Mouse (Mus musculus): ENCODE data around the gene Ubtd1. TPM values are rescaled to one million over a fixed set of nuclear protein-coding genes. Genes with fewer than 3 reads are reported as not detected.

Gene Ubtd1
- polyA plus RNA-seq, 1 experiment from 2014 or later, result 25.8 TPM

DNA sequence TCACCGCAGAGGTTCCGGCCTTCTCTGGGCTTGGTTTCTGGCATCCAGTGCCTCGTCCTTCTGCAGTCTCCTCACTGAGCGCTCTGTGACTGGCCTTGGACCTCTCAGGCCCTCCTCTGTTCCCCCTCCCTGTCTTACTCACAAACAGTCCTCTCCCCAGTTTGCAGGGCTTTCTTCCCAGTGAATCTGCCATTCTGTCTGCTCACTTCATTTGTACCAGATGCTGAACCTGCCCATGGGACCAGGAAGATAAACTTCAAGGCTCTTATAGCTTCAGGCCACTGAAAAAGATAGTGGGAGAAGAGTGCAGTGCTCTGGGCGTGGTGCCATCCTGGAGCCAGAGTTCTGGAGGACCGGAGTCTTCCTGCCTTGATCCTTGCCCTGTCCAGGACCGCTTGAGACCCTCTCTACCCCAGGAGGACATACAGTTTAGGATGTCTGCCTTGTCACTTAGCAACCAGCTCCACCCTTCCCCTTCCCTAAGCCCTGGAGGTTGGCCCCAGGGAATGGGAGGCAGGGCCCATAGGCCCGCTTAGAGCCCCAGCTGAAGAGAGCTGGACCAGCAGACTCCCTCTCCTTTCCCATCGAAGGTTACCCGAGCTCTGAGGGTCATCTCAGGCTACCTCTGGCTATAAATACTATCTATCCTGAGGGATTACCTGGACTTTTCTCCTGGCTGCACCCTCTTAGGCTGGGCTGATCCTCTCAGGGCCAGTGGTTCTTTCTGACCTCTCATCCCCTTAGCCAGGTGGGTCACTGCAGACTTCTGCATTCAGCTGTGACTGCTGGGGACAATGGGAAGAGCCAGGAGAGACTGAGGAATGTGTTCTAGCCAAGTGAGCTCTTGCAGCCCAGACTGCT lies 40.3 kb downstream of the Ubtd1 start:
- Histone ChIP-seq H3K36me3 (ENCODE audit: inconsistent target) (no peaks in the 10 kb centered on the region), H3K4me3 (ENCODE audit: inconsistent target) (no peak overlapping the region), H3K79me2 (ENCODE audit: inconsistent target) (peaks cover 94% of the 10 kb centered on the region), H3K27ac (no peak overlapping the region; the same call in 1 of the 2 replicates)
- WGBS (ENCODE audit: missing documents), result 93% methylated on average over 10 of the region's 10 CpGs

DNA sequence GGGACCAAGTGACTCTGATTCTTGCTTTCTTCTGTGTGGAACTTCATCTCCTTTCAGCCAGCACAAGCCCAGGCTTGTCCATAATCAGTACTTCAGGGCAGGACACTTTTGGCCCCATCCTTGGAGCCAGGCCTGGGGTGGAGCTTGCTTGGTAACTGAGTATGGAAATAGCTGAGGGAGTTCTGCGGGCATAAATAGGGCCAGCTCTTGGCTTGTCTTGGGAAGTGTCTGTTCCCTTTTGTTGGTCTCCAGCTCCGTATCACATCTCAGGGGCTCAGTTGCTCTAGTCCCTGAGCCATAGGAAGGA lies 40.9 kb downstream of the Ubtd1 start:
- no peak overlapping the region; the same call in 1 of the 2 replicates for H3K27ac ChIP-seq
- peaks cover 94% of the 10 kb centered on the region for H3K79me2 ChIP-seq (ENCODE audit: inconsistent target)
- 90% methylated on average over 2 of the region's 2 CpGs for WGBS (ENCODE audit: missing documents)
- H3K4me3 ChIP-seq (ENCODE audit: inconsistent target), result no peak overlapping the region
- no peaks in the 10 kb centered on the region for H3K36me3 ChIP-seq (ENCODE audit: inconsistent target)

DNA sequence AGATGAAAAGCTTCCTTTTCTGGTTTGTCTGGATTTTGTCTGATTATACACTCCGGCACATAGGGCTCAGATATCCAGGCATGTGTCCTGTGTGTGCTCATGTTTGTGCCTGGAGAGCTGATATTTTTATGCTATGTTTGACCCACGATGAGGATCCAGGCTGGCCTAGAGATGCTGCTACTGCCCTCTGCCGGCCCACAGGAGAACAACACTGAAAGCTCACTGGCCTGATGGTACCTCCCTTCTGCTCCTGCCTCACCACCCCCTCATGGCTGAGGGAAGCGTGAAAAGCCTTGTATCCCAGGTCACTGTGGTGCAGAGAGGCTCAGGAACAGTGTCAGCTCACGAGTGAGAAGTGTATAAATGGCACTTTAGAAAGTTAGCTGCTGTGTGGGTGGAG lies 44.6 kb downstream of the Ubtd1 start:
- WGBS (ENCODE audit: missing documents), result 5% methylated on average over 5 of the region's 5 CpGs
- H3K79me2 ChIP-seq (ENCODE audit: inconsistent target), result peaks cover 100% of the 10 kb centered on the region
- no peak overlapping the region for H3K4me3 ChIP-seq (ENCODE audit: inconsistent target)
- H3K36me3 ChIP-seq (ENCODE audit: inconsistent target), result no peaks in the 10 kb centered on the region
- no peak overlapping the region for H3K27ac ChIP-seq

DNA sequence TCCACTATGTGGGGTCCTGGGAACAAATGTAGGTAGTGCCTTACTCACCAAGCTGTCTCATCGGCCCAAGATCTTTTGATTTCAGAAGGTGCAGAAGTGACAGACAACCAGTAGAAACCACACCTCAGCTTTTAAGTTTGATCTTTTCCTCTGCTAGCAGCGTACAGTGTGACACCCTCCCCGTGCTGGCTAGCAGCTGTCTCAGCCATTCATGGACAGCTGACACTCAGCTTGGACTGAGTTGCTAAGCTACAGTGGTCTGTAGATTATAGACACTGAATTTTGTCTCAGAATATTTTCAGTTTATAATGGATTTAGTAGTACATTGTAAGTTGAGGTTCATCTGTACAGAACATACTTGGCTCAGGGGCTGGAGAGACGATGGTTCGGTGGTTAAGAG lies 49.5 kb downstream of the Ubtd1 start:
- H3K27ac ChIP-seq, result no peak overlapping the region
- 93% methylated on average over 5 of the region's 5 CpGs for WGBS (ENCODE audit: missing documents)
- H3K4me3 ChIP-seq (ENCODE audit: inconsistent target), result no peak overlapping the region
- peaks cover 30% of the 10 kb centered on the region; the same call in 1 of the 2 replicates for H3K36me3 ChIP-seq (ENCODE audit: inconsistent target)
- peaks cover 63% of the 10 kb centered on the region for H3K79me2 ChIP-seq (ENCODE audit: inconsistent target)

DNA sequence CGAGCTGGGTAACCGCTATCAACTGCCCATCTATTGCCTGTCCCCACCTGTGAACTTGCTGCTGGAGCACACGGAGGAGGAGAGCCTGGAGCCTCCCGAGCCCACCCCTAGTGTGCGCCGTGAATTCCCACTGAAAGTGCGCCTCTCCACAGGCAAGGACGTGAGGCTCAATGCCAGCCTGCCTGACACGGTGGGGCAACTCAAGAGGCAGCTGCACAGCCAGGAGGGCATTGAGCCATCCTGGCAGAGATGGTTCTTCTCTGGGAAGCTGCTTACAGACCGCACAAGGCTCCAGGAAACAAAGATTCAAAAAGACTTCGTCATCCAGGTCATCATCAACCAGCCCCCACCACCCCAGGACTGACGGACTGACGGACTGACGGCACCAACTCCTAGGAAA lies 52.0 kb downstream of the Ubtd1 start:
- WGBS (ENCODE audit: missing documents), result 89% methylated on average over 13 of the region's 14 CpGs
- Histone ChIP-seq H3K4me3 (ENCODE audit: inconsistent target) (no peak overlapping the region), H3K36me3 (ENCODE audit: inconsistent target) (peaks cover 30% of the 10 kb centered on the region; the same call in 1 of the 2 replicates), H3K79me2 (ENCODE audit: inconsistent target) (peaks cover 38% of the 10 kb centered on the region), H3K27ac (no peak overlapping the region)

DNA sequence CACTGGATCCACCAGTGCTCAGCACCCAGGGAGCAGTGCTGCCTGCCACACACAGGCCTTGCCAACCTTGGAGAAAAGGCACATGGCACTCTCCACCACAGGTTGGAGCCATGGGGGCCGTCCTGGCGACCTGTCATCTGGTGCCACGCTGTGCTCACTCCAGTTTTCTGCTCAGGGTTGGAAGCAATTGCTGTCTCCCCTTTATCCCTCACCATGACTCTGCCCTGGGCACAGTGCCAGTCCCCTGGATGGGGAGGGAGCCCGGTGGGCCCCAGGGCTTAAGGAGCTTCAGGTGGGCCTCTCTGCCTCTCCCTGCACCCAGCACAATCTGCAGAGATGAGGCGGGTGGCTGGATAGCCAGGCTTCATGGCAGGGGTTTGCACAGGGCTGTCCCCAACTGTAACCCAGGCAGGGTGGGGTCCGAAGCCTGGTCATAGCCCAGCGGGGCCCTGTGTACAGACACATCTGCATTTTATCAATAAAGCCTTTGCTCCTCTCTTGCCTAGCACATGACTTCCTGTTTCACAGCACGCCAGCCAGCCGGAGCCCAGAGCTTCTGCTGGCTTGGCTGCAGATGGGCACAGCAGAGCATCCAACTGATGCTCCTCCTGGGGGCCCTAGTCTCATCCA lies 52.7 kb downstream of the Ubtd1 start:
- H3K79me2 ChIP-seq (ENCODE audit: inconsistent target), result peaks cover 31% of the 10 kb centered on the region
- no peak overlapping the region for H3K4me3 ChIP-seq (ENCODE audit: inconsistent target)
- no peak overlapping the region for H3K27ac ChIP-seq
- H3K36me3 ChIP-seq (ENCODE audit: inconsistent target), result peaks cover 30% of the 10 kb centered on the region; the same call in 1 of the 2 replicates
- WGBS (ENCODE audit: missing documents), result 77% methylated on average over 8 of the region's 9 CpGs

DNA sequence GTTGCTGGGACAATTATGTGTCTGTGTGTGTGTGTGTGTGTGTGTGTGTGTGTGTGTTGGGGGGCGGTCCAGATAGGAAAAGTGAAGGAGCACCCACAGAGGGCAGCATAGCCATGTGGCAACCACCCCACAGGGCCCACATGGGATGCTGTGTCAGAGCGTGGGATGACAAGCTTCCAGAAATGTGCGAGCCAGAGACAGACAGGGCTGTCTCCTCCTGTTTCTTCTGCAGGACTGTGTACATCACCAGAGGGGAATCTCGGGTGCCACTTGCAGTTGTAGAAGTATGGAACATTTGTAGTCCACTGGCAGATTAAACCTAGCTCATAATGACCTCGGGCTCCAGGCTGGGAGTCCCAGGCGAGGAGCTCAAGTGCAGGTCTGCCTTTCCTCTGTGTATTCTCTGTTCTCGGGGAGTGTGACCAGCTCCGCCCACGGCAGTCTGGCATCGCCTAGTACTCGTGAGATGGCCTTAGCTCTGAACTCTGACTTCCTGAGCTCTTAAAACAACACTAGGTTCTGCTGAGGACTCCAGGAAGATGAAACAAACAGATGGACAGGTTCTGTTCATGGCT lies 53.4 kb downstream of the Ubtd1 start:
- H3K79me2 ChIP-seq (ENCODE audit: inconsistent target), result peaks cover 24% of the 10 kb centered on the region
- WGBS (ENCODE audit: missing documents), result 85% methylated on average over 10 of the region's 11 CpGs
- H3K27ac ChIP-seq, result no peak overlapping the region
- peaks cover 30% of the 10 kb centered on the region; the same call in 1 of the 2 replicates for H3K36me3 ChIP-seq (ENCODE audit: inconsistent target)
- H3K4me3 ChIP-seq (ENCODE audit: inconsistent target), result no peak overlapping the region

DNA sequence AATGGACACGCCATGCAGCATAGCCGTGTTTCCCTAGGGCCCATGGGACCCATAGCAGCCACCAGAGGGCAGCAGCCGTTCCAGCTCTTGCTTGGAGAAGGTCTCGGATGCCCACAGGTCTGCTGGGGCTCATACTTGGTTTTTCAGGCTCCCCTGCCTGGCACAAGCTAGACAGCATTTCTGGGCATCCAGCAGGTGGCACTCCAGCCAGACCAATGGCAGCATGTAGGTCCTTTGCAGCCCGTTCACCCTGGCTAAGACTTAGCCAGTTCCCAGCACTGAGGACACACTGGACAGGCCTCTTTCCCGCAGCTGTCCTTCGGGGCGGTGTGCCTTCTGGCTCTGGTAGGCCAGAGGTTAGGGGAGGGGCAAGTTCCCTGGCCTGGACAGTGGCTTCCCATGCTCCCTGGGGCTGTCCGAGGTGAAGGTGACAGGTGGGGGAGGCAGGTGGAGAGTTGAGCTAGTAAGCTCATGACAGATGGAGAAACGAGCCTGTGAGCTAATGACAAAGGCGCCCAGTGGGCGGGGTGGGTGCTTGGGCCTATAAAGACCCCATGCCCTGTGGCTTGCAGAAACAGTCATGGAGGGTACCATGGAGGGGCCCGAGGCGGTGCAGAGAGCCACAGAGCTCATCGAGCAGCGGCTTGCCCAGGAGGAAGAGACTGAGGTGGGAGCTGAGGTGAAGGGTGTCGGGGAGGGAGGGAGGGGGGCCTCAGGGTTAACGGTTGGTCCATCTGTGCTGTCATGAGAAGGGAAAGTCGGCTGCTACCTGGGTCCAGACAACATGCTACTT lies 54.1 kb downstream of the Ubtd1 start, which contains the start of gene Ankrd2:
TSS of gene Ankrd2 (plus strand) at position 545 of the 793 bp plus-strand sequence.
- Histone ChIP-seq H3K79me2 (ENCODE audit: inconsistent target) (peaks cover 17% of the 10 kb centered on the region), H3K36me3 (ENCODE audit: inconsistent target) (peaks cover 30% of the 10 kb centered on the region; the same call in 1 of the 2 replicates), H3K4me3 (ENCODE audit: inconsistent target) (no peak within 1 kb of the TSS), H3K27ac (no peak within 1 kb of the TSS)
- 70% methylated on average over 15 of the region's 19 CpGs for WGBS (ENCODE audit: missing documents)

DNA sequence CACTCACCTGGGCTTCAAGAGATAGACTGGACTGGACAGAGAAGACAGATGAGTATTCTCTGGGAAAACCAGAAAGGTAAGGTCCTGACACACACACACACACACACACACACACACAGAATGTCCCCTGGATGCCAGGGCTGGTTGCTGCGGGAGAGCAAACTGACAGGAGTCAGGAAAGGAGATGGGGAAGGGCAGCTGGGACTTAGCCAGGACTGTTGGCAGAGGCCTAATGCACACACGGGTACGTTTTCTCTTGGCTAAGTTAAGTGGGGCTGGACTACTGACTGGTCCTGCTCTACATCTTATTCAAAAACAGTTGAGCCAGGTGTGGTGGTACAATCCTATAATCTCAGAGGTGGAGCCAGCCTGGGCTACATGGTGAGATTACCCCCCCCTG lies 54.8 kb downstream of the Ubtd1 start:
- peaks cover 10% of the 10 kb centered on the region; the same call in 1 of the 2 replicates for H3K79me2 ChIP-seq (ENCODE audit: inconsistent target)
- 93% methylated on average over 3 of the region's 3 CpGs for WGBS (ENCODE audit: missing documents)
- H3K4me3 ChIP-seq (ENCODE audit: inconsistent target), result no peak overlapping the region
- H3K36me3 ChIP-seq (ENCODE audit: inconsistent target), result peaks cover 30% of the 10 kb centered on the region; the same call in 1 of the 2 replicates
- H3K27ac ChIP-seq, result no peak overlapping the region

DNA sequence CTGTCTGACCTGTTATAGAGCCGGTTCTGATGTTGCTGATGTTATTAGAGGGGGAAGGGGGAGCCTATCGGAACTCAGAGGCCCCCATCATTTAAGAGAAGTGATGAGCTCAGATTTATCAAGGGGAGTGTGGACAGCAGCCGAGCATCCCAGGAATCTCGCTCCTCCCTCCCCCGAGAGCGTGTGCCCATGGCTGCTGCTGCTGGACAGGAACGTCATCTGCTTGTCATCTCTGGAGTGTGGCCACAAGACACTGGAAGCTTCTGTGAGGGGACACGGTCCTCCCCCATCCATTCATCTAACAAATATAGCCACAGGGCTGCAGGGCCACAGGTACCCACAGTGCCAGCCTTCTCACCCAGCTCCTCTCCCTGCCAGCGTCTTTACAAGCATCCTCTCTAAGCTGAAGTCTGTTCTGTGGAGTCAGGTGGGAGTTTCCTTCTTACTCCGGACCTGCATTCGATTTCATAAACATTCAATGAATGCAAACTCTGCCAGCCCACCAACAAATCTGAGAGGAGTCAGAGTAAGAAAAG lies 55.7 kb downstream of the Ubtd1 start:
- Histone ChIP-seq H3K4me3 (ENCODE audit: inconsistent target) (no peak overlapping the region), H3K79me2 (ENCODE audit: inconsistent target) (peaks cover 1% of the 10 kb centered on the region; the same call in 1 of the 2 replicates), H3K27ac (no peak overlapping the region), H3K36me3 (ENCODE audit: inconsistent target) (peaks cover 24% of the 10 kb centered on the region; the same call in 1 of the 2 replicates)
- 88% methylated on average over 11 of the region's 11 CpGs for WGBS (ENCODE audit: missing documents)

DNA sequence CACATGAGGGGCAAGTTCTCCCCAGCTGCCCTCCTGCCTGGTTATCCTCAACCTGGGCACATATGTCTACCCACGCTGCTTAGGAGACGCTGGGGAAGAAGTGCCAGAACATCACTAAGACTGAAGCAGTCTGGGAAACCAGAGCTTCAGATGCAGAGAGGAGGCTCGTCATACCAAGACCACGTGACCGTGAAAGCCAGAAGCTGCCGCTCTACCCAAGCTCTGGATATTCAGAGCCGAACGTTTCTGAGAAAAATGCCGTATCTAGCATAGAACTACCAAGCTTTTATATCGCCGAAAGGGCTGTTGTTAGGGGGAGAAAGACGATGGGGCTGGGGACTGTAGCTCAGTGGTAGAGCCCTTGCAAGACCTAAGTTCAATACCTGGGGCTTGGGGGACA lies 56.7 kb downstream of the Ubtd1 start:
- Histone ChIP-seq H3K36me3 (ENCODE audit: inconsistent target) (peaks cover 13% of the 10 kb centered on the region; the same call in 1 of the 2 replicates), H3K27ac (no peak overlapping the region), H3K4me3 (ENCODE audit: inconsistent target) (no peak overlapping the region), H3K79me2 (ENCODE audit: inconsistent target) (no peaks in the 10 kb centered on the region)
- 88% methylated on average over 12 of the region's 12 CpGs for WGBS (ENCODE audit: missing documents)

DNA sequence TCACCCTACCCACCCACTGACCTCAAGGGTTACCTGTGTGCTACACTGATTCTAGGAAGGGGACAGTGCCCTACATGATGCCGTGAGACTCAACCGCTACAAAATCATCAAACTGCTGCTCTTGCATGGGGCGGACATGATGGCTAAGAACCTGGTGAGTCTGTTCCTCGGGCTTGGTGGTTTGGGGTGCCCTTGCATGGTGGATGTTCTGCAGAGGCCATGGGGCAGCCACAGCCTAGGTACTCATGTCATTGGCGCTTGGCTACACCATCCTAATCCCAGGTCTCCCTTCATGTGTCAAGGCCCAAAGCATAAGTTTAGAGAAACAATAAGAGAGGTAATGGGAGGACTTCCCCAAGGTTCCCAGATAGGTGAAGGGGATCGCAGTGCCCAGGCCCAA lies 62.4 kb downstream of the Ubtd1 start:
- H3K36me3 ChIP-seq (ENCODE audit: inconsistent target), result no peaks in the 10 kb centered on the region
- no peaks in the 10 kb centered on the region for H3K79me2 ChIP-seq (ENCODE audit: inconsistent target)
- H3K4me3 ChIP-seq (ENCODE audit: inconsistent target), result no peak overlapping the region
- WGBS (ENCODE audit: missing documents), result 97% methylated on average over 6 of the region's 6 CpGs
- no peak overlapping the region for H3K27ac ChIP-seq

DNA sequence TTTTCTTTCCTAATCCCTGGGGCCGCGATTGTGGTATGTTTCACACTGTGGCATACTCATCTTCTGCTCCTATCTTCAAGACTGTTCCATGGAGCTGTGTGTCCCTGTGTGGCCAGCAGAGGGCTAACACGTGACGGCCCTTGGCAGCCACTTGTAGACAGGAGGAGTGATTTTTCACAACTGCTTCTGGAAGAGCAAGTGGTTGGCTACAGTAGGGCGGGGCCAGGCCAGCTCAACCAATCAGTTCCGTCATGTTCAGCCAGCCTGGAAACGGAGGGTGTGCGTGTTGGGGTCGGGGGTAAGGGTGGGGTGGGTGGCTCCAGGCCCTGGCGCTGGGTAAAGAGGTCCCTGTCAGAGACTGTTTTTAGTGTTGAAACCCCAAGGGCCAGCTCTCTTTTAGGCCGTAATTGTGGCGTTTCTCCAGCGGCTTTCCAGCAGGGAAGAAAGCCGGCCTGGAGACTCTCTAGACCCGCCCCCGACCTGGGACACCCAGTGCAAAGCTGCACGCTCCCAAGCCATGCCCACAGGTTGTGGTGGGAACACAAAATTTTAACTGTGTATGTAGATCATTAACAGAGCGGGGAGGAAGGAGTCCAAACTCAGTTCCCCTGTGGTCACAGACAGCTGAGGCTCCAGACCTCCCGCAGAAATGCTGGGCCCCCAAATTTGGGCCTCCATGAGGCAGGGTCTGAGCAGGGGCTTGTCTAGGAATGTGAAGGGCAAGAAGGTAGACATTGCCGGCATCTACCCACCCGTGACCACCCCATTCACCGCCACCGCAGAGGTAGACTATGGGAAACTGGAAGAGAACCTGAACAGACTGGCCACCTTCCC lies 63.9 kb downstream of the Ubtd1 start, which contains the start of gene Hoga1:
TSS of gene Hoga1 (plus strand) at position 342 of the 834 bp plus-strand sequence.
- Histone ChIP-seq H3K4me3 (ENCODE audit: inconsistent target) (peak within 1 kb of the TSS; percentile 28), H3K36me3 (ENCODE audit: inconsistent target) (no peaks in the 10 kb centered on the region), H3K79me2 (ENCODE audit: inconsistent target) (no peaks in the 10 kb centered on the region), H3K27ac (no peak within 1 kb of the TSS)
- WGBS (ENCODE audit: missing documents), result 43% methylated on average over 23 of the region's 23 CpGs

Measured in macrophage (primary cell).